Mouse (Mus musculus) bone marrow macrophage, adult 2 months (primary cell): ENCODE results near the gene Kbtbd12.

Experiments
- CTCF ChIP-seq: IDR thresholded peaks from 2 replicates; pipeline ENCODE4 v1.5.1; 2012; ENCODE audit warnings: low read depth, mild to moderate bottlenecking, low read length, moderate library complexity
- POLR2A ChIP-seq: IDR thresholded peaks from 2 replicates; pipeline ENCODE4 v1.6.1; 2012; ENCODE audit warnings: mild to moderate bottlenecking, low read depth, low read length, borderline replicate concordance

- no peak for TF ChIP-seq CTCF
- TF ChIP-seq POLR2A, result no peak
Measured at GRCm38 (mm10) chr6:88596108-88596507, 41.6 kb downstream of the Kbtbd12 start.
